Mouse (Mus musculus): ENCODE data around the gene Ppp1r3g.
A peak's percentile ranks its signal among the peaks of the same experiment; 100 is the strongest.

Ppp1r3g gene

GRCm38 (mm10) chr13:35995231-35995630, 36.6 kb downstream of the Ppp1r3g start:
- DNase-seq (ENCODE audit: low spot score): no peak

DNA sequence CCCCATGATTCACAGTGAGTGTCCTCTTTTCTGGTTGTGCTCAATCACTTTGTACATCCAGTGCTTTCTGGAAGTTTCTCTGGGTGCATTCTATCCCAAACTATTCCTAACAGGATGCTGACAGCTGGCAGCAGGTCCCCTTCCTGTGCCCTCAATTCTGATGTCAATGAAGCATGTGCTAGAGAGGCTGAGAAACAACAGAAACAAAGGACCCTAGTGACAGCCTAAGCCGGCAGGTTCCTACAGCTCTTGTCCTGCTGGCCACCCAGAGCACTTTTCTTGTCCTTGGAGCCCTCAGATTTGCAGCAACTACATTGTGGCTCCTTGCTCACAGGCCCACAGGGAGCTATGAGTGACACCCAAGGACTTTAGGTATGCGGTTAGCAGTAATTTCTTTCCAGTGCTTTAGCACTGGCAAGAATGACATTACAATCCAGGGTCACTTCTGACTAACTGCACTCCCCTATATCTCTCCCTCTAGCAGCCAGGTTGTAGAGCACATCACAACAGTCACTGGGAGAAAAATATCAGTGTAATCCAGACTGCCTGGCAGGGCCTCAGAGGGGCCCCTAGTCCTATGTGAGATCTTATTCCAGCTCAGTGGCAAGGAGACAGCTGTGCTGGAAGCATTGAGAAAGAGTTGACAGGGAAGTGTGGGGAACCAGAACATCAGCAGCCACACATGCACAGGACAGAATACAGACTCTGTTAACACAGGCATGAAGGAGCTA, 37.2 kb downstream of the Ppp1r3g start:
- DNase-seq (ENCODE audit: low spot score): no peak

- DNase-seq (ENCODE audit: low spot score): no peak
Measured at GRCm38 (mm10) chr13:35997606-35998005, 39.0 kb downstream of the Ppp1r3g start.

- no peak for DNase-seq (ENCODE audit: low spot score)
Measured at GRCm38 (mm10) chr13:36000798-36001197, 42.2 kb downstream of the Ppp1r3g start.

- DNase-seq (ENCODE audit: low spot score): no peak
Measured at GRCm38 (mm10) chr13:36009981-36010380, 51.3 kb downstream of the Ppp1r3g start.

GRCm38 (mm10) chr13:36015636-36016035, 57.0 kb downstream of the Ppp1r3g start:
- DNase-seq (ENCODE audit: low spot score): no peak

DNA sequence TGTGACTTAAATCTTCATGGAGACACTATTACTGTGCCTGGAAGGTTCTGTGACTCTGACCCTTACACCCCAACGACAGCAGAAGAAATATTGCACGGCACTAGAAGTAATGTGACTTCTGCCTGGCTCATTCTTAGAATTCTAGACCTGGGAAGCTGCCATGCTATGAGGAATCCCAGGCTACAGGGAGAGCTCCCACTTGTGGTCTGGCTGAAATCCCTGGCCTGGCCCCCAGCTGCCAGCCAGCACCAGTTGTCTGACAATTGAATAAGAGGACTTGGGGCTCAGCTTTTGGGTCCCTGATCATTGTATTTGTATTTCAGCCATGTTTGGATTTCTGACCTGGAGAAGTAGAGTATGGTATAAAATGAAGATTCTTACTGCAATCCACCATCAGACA, 59.4 kb downstream of the Ppp1r3g start:
- no peak for DNase-seq (ENCODE audit: low spot score)

DNA sequence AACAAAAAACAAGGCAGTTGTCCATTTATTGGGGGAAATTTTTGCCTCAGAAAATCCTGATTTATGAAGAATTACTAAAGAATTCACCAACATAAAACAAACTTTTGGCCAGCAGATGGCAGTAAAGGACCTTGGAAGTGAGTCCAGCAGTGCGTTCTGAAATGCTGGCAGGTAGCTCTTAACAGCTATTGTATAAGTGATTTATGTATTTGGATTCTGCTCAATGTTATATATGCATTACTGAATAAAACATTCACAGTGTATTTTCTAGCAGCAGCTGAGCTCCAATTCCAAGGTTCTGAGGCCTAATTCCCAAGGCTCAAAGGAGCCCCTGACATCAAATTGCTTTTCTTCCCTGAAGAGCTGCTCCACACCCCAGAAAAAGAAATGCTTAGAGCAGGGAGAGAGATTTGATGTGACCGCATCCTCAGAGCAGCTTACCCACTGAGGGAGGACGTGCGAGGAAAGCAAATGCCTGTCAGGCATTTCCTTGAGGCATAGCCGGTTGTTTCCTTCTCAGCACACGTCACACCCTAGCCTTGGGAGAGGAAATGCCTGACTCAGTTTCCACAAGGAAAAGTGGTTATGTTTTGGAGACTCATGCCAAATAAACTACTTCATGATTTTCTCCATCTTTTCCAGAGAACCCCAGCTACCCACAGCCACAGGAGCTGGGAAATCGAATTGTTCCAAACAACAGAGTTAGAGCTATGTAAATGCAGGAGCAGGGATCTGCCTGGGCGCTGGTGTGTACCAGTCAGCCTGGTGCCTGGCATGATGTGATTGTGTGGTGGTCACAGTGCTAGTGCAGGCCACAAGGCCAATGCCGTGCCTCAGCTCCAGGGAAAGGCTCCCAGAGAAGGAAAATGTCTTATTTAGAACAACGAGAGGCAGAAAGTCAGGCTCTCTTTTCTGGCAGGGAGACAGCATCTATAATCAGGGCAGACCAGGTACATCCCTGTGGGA, 61.0 kb downstream of the Ppp1r3g start:
- DNase-seq (ENCODE audit: low spot score): peak; percentile 83

All from embryo, embryonic 10 days (tissue).